Mouse (Mus musculus): ENCODE data around the gene Srsf10.

GRCm38 (mm10) chr4:135892884-135893283 is 37.3 kb downstream of the Srsf10 start:
- TF ChIP-seq EP300 (IDR thresholded peaks at IDR 0.05; ENCODE audit: low read depth) (no peak), CTCF (IDR thresholded peaks at IDR 0.05; ENCODE audit: low read depth) (peak; percentile 52)
